Mouse (Mus musculus) left cerebral cortex, adult 11 months (tissue): ENCODE results near the gene Ptpn14.

Source experiments
- DNase-seq: peaks from one replicate; pipeline ENCODE4 v3.0.0; 2022; ENCODE audit warnings: low spot score

Gene Ptpn14

DNA sequence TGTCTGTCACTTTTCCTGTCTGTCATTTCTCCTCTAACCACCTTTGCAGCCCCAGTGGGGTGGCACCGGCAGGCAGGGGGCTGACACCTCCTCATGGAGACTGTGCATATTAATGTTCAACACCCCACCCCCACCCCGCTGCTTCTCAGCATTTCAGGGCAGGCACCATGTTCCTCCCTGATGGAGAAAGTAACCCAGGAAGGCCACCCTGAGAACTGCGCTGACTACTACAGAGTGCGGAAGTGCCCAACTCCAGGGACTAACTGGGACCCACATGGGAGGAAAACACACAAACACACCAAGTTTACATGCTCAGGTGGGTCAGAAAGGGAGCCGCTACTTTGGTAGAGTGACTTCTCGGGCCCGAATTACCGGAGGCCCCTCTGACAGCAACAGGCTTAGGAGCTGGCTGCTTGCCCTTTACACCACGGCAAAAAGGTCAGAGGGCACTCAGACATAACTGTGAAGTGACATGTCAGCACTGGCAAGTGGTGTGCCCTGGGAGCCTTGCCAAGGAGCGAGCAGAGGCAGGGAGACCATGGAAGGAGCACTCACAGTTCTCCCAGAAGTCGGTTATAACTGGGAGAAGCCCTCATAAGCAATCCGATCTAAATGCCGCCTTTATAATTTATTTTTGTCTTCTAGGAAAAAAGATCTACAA is 182.7 kb downstream of the Ptpn14 start:
- DNase-seq, result no peak

DNA sequence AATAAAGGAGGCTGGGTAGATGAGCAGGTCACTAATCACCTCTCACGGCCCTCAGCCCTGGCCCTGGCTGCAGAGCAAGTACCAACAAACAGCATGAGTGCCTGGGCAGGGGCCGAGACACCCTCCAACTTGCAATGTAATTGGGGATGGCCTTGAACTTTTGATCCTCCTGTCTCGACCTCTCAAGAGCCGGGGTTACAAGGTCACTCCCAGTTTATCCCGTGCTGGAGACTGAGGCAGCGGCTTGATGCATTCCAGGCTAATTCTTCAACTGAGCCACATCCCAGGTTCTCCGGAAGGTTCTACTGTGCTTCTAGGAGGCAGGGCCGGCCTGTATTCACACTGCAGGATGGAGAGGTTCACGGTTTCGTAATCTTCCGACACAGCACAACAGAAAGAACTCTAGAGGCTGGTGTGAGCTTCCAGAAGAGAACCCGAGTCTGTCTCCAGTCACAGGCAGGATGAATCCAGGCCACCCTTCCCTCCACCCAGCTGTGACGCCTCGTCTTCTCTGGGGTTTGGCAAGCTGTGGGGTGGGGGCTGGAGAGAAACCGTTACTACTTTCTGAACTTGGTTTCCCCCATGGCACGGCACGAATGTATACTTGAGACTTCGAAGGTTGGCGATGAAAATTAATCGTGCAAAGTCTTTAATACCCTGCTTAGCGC is 185.2 kb downstream of the Ptpn14 start:
- no peak for DNase-seq

DNA sequence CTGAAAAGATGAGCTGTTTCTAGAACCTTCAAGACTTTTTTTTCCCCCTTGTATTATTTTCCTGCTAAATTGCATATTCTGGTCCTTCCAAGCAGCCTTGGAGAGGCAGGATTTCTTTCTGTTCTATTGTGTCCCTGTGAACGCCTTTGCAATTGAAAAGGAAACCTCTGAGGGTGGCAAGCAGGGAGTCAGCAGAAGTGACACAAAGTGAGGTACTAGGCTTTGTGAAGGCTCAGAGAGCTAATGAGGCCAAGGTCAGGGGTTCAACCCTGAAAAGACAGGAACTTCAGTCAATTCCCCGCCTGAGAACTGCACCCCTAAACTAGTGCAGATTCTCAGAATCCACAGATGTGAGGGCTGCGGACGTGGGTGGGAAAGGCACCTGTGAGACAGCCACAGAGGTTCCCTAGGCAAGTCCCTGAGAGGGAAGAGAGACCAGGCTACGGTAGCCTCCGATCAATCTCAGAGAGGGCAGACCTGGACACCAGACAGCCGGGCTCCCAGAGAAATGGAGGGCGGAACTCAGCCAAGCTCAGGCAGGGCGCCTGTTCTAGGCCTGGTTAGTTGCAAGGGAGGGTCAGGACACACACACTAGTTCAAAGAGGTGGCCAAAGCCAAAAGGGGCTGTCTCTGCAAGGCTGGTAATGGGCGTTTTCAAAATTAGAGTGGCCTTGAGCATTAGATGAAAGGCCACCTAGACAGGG is 188.5 kb downstream of the Ptpn14 start:
- DNase-seq, result no peak

DNA sequence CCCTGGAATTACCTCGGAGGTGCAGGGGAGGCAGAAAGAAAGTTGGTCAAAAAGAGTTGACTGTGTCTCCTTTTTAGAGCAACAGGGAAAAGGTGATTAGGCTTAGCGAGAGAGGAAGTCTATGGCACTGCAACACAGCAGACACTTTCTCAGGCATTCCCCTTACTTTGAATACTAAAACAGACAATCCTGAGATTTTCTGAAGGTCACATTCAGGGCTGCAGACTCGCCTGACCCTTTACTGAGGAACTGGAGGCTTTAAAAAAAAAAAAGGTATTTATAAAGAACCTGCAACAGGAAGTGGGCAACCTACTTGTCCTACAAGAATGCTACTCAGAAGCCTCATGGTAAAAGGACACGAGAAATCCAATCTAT is 189.0 kb downstream of the Ptpn14 start:
- DNase-seq, result no peak

DNA sequence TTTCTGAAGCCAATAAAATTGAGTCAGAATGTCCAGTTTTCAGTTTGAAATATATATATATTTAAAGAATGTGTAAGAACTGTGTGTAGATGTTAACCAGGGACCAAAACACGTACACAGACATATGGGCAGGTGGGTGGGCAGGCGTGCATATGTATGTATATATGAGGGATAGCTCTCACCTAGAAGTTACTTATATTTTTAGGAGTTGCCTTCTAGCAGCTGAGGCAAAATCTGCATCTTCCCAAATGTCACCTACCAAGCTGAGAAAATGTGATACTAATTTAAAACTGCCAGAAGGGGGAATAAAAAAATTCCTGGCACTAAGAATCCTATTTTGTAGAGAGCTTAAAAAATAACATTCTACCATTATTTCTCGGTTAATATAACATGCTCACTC is 191.7 kb downstream of the Ptpn14 start:
- peak; percentile 50 for DNase-seq

DNA sequence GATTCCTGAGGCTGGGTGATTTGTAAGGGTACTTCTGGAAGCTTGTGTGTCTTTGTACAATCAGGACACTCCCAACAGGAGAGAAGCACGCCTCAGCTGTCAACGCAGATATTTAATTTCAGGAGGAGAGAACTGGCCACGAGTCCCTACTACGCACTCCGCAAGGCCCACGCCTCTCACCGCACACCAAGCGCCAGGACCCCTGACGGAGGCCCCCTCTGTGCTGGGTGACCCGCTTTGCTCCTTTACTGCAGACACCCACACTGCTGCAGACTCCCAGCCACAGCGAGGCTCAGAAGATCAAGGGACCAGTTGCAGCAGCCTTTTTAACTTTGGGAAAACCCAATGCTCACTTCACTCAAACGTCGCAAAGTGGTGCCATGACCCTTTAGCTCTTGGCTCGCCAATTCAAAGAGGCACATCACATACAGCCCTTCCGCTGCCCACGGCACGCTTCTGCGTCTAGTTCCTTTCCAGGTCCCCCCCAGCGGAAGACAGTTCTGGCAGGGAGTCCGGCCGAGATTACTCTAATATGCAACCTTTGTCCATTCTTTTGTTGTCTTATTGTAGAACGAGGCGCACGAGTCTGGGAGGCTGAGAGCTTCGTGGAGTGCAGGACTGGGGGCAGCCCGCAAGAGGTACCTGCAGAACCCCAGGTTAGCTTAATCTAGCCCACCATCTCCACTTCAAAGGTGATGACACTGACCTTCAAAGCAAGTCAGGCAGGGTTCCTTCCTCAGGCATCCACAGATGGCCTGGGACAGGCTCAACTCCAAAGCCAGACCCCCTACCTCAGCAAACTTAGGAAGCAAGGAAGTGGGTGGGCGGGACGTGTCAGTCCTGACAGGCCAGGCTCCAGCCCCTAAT is 192.9 kb downstream of the Ptpn14 start:
- DNase-seq, result no peak

DNA sequence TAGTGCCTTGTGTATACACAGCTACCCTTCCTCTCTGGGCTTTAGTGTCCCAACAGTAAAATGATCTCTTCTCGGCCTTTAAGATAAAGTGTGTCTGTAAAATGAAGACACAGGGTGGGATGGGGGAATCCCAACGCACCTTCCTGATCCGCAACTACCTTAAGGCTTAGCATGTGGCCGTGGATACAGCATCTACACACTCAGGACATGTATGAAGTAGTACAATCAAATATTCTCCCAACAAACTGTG is 193.4 kb downstream of the Ptpn14 start:
- DNase-seq, result no peak

DNA sequence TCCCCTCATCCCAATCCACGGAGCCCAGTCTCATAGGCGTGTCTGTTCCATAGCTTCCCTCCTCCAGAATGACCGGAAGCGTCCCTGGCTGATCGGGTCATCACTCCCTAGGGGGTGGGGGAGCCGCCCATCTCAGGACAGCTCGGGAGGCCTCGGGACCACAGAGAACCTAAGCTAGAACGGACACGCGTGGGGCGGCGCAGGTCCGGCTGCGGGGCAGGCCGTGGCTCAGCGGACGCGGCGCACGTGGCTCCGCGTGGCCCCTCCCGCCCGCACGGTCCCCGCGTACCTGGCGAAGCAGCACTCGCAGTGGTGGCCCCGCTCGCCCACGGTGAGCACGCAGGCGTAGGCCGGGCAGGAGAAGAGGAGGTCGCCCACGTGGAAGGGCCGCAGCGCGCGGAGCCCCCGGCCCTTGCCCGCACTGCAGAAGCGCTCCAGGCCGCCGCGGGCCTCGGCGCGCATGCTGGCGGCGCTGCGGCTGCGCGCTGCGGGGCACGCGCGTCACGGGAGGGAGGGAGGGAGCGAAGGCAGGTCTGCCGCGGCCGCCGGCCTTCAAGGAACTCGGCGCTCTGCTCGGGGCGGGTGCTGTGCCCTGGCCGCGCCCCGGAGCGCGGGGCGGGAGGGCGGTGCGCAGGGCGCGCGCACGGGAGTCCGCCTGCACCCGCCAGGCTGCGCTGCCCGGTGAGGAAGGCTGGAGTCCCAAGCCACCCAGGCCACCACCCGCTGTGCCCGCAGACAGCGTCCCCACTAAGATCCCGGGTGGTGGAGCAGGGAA is 193.9 kb downstream of the Ptpn14 start, which contains the start of gene Smyd2:
Gene Smyd2, minus strand, starts transcription at position 546 of the 775 bp plus-strand sequence.
- peak; percentile 37 for DNase-seq

DNA sequence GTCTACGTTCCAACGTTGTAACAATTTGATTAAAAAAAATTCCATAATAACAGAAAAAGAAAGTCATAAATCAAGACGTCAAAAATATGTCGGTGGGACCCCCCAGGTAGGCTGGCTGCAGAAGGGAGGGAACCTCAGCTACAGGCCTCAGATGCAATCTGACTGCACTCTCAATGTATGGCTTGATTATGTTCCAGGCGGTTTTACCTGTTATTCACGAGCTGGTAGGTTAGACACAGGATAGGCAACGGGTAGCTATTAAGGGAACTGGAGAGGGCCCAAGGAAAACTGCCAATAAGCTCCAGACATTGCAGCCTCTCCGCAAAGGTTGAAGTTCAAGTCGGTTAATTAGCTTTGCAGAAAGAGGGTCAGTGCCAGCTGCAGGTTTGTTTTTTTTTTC is 194.7 kb downstream of the Ptpn14 start:
- no peak for DNase-seq

DNA sequence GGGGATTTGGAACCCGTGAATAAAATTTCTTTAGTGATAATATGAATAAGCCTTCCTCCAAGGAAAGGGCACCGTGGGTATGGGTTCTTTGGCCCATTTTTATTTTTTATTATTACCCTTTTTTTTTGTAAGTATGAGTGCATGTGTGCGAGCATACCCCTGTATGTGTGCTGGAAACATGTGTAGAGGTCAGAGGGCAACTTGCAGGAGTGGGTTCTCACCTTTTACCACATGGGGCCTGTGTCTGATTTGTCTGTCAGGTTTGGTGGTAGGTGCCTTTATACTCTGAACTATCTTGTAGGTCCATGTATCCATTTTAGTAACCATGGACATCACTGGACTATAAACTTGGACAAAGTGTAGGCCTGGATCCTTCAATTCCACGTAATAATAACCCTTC is 195.1 kb downstream of the Ptpn14 start:
- DNase-seq, result no peak

DNA sequence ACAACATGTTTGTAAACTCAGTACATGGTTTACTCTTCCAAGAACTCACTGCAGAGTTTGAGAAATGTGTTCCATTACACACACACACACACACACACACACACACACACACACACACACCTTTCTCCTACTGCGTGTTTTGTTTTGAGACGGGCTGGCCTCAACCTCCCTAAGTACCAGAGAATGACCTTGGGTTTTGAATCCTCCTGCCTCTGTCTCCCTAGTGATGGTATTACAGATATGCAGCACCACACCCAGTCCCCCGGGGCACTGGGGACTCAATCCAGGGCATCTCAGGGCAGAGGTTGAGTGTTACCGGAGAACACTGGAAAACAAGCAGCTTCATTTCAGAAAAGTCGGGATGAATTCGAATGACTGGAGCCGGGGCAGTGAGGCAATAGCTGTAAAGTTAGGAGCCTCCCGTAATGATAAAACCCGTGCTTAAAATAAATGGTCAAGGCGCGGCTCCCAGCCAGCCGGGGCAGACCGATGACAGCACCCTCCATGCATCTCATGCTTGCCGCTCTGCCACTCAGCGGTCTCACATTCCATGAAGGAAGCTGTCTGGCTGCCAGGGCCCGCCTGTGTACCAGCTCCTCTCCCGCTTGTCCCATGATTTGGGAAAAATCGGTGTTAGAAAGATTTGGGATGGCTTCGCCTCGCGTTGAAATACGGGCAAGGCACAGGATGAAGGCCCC is 196.0 kb downstream of the Ptpn14 start:
- DNase-seq, result no peak

DNA sequence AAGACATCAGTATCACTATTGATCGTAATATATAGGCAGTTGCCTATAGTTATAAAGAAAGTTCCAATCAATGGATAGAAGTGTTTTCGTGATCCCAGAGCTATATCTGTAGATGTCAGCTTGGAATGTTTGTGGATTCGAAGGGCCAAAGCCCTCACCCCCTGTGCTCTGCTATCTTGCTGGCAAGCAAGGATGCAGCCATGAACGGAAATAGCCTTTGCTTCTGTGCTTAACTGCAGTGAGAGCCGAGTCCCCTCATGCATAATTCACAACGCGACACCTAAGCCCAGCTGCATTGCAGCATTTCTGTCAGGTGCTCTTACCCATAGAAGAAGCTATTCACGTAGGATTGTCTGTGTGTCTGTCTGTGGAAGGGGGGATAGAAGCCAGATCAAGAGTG is 198.2 kb downstream of the Ptpn14 start:
- DNase-seq, result no peak
